In genomic region chr3:146498989-146499388, GRCm38 (mm10) we compare ENCODE assay signal across 8 mouse cellular contexts. TPM values are rescaled to one million over a fixed set of nuclear protein-coding genes. Genes with fewer than 3 reads are reported as not detected.
A peak's percentile ranks its signal among the peaks of the same experiment; 100 is the strongest.
DNase-seq lines count a peak whose midpoint lies in the region; ATAC-seq and TF ChIP-seq lines count a peak whose summit lies in the region.

No protein-coding gene starts in this region.

- peaks cover 43% of the 10 kb centered on the region for H3K79me2 ChIP-seq in C2C12 (ENCODE audit: control insufficient read depth, insufficient read depth)

- peak overlapping the region; percentile 98 for H3K27ac ChIP-seq in forebrain, embryonic 10.5 days
- H3K27ac ChIP-seq in liver, embryonic 12.5 days, result peak overlapping the region; percentile 96

- peaks cover 40% of the 10 kb centered on the region for H3K79me3 ChIP-seq in C2C12 (ENCODE audit: low read depth)

- peak overlapping the region; percentile 68 for H3ac ChIP-seq in C2C12 (ENCODE audit: control insufficient read depth, insufficient read length, low read depth)

- H3K27me3 ChIP-seq in C2C12 (ENCODE audit: control insufficient read depth, insufficient read depth, insufficient read length), result no peaks in the 10 kb centered on the region
- H3K27me3 ChIP-seq in forebrain, embryonic 10.5 days (ENCODE audit: poor library complexity, severe bottlenecking), result no peaks in the 10 kb centered on the region
- no peaks in the 10 kb centered on the region for H3K27me3 ChIP-seq in liver, embryonic 12.5 days (replicated peaks)

- H3K9ac ChIP-seq in liver, embryonic 12.5 days, result peak overlapping the region; percentile 95

- WGBS in forebrain, embryonic 10.5 days, result 5% methylated on average over 13 of the region's 13 CpGs
- WGBS in liver, embryonic 12.5 days (ENCODE audit: insufficient replicate concordance), result 2% methylated on average over 13 of the region's 13 CpGs

- no peak for ATAC-seq in liver, embryonic 12.5 days

- peak overlapping the region; percentile 81 for H3K4me3 ChIP-seq in C2C12 (ENCODE audit: insufficient read depth, poor library complexity, severe bottlenecking)
- H3K4me3 ChIP-seq in forebrain, embryonic 10.5 days, result peak overlapping the region; percentile 91
- H3K4me3 ChIP-seq in liver, embryonic 12.5 days, result peak overlapping the region; percentile 92

- H3K4me2 ChIP-seq in liver, embryonic 12.5 days, result peak overlapping the region; percentile 81

- H3K36me3 ChIP-seq in C2C12 (ENCODE audit: control insufficient read depth, insufficient read depth), result peaks cover 16% of the 10 kb centered on the region
- peaks cover 24% of the 10 kb centered on the region for H3K36me3 ChIP-seq in forebrain, embryonic 10.5 days (replicated peaks)
- H3K36me3 ChIP-seq in liver, embryonic 12.5 days, result peaks cover 24% of the 10 kb centered on the region

- H3K4me1 ChIP-seq in forebrain, embryonic 10.5 days, result peaks cover 32% of the 10 kb centered on the region
- peaks cover 39% of the 10 kb centered on the region for H3K4me1 ChIP-seq in liver, embryonic 12.5 days

- no peaks in the 10 kb centered on the region for H3K9me3 ChIP-seq in forebrain, embryonic 10.5 days
- no peaks in the 10 kb centered on the region for H3K9me3 ChIP-seq in liver, embryonic 12.5 days (replicated peaks)

- no peak for TF ChIP-seq CTCF in C2C12 (IDR thresholded peaks at IDR 0.05; ENCODE audit: control insufficient read depth, insufficient read depth, insufficient read length)

- DNase-seq in embryo, embryonic 10.5 days (ENCODE audit: low spot score), result peak; percentile 59
- no peak for DNase-seq in embryo, embryonic 11 days
- DNase-seq in forebrain, embryonic 10.5 days (ENCODE audit: extremely low spot score, low spot score), result no peak
- DNase-seq in right cerebral cortex, postnatal 14 days, result no peak
- DNase-seq in spleen, postnatal 10 days (ENCODE audit: low spot score in 2 of 2), result no peak
- no peak for DNase-seq in urinary bladder, postnatal 10 days (ENCODE audit: low spot score)

TF ChIP-seq in C2C12, 6 proteins besides CTCF, POLR2A, EP300 and RAD21:
- no peak for TF ChIP-seq FOSL1 (IDR thresholded peaks at IDR 0.05; ENCODE audit: insufficient read depth, low read length, poor library complexity, severe bottlenecking)
- TF ChIP-seq CEBPB (IDR thresholded peaks at IDR 0.05; ENCODE audit: low read depth), result no peak
- no peak for TF ChIP-seq MYOG (IDR thresholded peaks at IDR 0.05; ENCODE audit: control insufficient read depth, extremely low read depth, insufficient read length)
- no peak for TF ChIP-seq MYOD1 (IDR thresholded peaks at IDR 0.05; ENCODE audit: control insufficient read depth, insufficient read length, low read depth)
- TF ChIP-seq USF1 (IDR thresholded peaks at IDR 0.05; ENCODE audit: low read depth), result no peak
- TF ChIP-seq MAX (IDR thresholded peaks at IDR 0.05), result no peak

RNA-seq across cellular contexts. Expression of gene Spata1, which starts 0.6 kb away (rescaled TPM):
- polyA plus RNA-seq in C2C12 (2012; fragmentation: generic; extraction: Trizol), result 0.56 TPM
- polyA plus RNA-seq in forebrain, embryonic 10.5 days (2016; fragmentation: Nextera tagmentation; extraction: Ambion mirVana), result 5.2 and 5.6 TPM in 2 replicates
- polyA plus RNA-seq in liver, embryonic 12.5 days (2016; fragmentation: Nextera tagmentation; extraction: Ambion mirVana), result 1.3 and 2.5 TPM in 2 replicates

RNA-seq across cellular contexts. Expression of gene Gng5, which starts 0.6 kb away (rescaled TPM):
- polyA plus RNA-seq in C2C12 (2012; fragmentation: generic; extraction: Trizol), result 342 TPM
- polyA plus RNA-seq in forebrain, embryonic 10.5 days (2016; fragmentation: Nextera tagmentation; extraction: Ambion mirVana), result 1,224 and 1,240 TPM in 2 replicates
- 678 and 702 TPM in 2 replicates for polyA plus RNA-seq in liver, embryonic 12.5 days (2016; fragmentation: Nextera tagmentation; extraction: Ambion mirVana)

RNA-seq across cellular contexts. Expression of gene Rpf1, which starts 22.2 kb away (rescaled TPM):
- 19.5 TPM for polyA plus RNA-seq in C2C12 (2012; fragmentation: generic; extraction: Trizol)
- polyA plus RNA-seq in forebrain, embryonic 10.5 days (2016; fragmentation: Nextera tagmentation; extraction: Ambion mirVana), result 68.2 and 70.5 TPM in 2 replicates
- 49.2 and 50.4 TPM in 2 replicates for polyA plus RNA-seq in liver, embryonic 12.5 days (2016; fragmentation: Nextera tagmentation; extraction: Ambion mirVana)

RNA-seq across cellular contexts. Expression of gene Ctbs, which starts 49.4 kb away (rescaled TPM):
- 1.5 TPM for polyA plus RNA-seq in C2C12 (2012; fragmentation: generic; extraction: Trizol)
- 4.5 and 6.1 TPM in 2 replicates for polyA plus RNA-seq in forebrain, embryonic 10.5 days (2016; fragmentation: Nextera tagmentation; extraction: Ambion mirVana)
- 5.5 and 6.4 TPM in 2 replicates for polyA plus RNA-seq in liver, embryonic 12.5 days (2016; fragmentation: Nextera tagmentation; extraction: Ambion mirVana)
